Mouse (Mus musculus): ENCODE results near the gene Tyk2.

The Tyk2 gene

DNA sequence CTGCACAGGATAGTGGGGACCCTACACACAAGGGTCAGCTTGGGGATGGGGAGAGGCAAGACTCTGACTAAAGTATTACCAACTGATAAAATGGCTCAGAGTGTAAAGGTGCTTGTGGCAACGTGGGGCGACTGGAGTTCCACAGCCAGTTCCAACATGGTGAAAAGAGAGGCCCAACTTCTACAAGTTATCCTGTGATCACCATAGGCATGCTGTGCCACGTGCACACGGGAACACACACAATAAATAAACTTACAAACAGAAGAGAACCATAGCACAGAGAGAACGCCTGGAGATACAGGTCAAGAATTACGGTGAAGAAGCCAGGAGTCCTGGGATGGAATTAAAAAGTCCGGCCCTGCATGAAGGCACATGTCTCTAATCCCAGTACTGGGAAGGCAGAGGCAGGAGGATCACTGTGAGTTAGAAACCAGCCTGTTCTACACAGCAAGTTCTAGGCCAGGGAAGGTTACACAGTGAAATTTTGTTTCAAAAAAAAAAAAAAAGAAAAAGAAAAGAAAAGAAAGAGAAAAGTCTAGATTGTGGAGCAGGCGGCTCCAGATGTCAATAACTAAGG is 18.1 kb upstream of the Tyk2 start:
- no peak for DNase-seq (ENCODE audit: low spot score)

DNA sequence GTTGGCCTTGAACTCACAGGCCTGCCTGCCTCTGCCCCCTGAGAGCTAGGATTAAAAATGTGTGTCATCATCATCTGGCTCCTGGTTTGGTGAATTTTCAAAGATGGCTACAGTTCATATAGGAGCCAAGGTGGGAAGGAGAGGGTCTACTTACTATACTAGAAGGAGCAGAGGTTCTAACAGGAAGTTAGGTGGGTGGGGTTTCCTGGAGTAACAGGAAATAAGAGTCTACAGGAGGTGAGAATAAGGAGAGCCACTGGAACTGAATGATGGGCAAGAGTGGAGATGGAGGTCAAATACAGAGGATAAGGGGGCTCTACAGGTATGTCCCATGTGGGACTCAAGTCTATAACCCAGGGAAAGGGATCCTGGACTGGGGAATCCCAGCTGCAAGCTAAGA is 17.4 kb upstream of the Tyk2 start:
- DNase-seq (ENCODE audit: low spot score), result no peak

DNA sequence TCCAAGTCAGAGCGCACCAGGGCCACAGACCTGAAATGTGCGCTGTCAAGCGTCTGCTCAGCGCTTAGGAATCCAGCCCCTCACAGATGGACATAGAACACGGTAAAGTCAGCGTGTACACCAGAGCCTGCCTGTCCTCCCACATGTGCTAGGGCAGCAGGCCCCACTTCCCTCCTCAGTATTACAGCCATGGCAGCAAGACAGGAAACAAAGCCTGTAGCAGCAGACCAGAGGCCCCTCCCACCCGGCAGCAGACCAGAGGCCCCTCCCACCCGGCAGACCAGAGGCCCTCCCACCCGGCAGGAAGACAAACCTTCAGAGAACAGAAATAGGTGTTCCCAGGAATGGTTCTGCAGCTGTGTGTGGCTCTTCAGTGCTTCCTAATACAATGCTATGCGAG is 15.7 kb upstream of the Tyk2 start:
- no peak for DNase-seq (ENCODE audit: low spot score)

DNA sequence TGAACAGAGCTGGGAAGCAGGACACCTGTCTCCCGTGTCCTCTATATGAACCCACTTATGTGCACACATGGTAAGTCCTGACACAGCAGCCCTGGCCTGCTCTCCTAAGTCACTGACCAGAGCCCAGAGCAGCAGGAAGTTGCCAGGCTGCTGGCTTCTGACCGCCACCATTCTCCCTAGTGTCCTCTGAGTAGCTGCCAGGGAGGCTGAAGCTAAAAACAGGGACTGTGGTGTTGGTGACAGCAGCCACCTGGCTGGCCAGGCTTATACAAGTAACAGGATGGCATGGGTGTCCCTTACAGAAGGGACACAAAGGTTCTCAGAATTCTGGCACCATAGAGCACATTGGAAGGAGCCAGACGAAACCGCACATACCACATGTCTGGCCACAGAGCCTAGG is 14.4 kb upstream of the Tyk2 start:
- DNase-seq (ENCODE audit: low spot score), result no peak

DNA sequence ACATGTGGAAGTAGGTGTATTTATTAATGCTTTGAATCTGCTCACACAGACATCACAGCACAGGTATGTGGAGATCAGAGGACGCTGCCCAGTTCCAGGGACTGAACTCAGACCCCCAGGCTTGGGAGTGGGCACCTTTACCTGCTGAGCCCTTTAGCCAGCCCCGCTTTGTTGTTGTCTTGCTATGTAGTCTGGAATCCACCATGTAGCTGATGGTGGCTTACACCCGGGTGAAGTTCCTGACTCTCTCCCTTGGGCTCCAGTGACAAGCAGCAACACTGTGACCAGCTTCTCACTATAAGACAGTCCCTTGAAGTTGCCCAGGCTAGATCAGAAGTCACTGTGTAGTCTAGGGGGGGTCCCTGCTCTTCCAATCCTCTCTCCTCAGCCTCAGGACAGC is 13.3 kb upstream of the Tyk2 start:
- DNase-seq (ENCODE audit: low spot score), result no peak

GRCm38 (mm10) chr9:21141922-21142321 is 10.9 kb upstream of the Tyk2 start:
- no peak for DNase-seq (ENCODE audit: low spot score)

GRCm38 (mm10) chr9:21138386-21138785 is 7.3 kb upstream of the Tyk2 start:
- DNase-seq (ENCODE audit: low spot score), result no peak

- peak; percentile 73 for DNase-seq (ENCODE audit: low spot score)
Observed at GRCm38 (mm10) chr9:21137229-21137628, 6.2 kb upstream of the Tyk2 start.

DNA sequence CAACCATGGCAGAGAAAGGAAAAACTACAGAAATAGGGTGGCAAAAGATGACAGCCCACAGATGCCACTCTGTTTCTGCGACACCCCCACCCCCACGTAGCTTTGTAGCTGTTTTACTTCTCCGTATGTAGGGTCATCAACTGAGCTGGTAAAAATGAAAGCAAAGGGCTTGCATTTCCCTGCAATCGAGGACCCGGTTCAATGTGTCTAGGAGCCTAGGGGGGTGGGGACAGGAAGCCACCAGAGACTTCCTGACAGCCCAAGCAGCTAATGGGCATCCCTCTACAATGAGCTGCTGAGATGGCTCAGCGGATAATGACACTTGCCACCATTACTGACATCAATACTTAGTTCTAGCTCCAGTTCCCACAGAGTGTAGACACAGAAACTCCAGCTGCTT is 5.4 kb upstream of the Tyk2 start:
- no peak for DNase-seq (ENCODE audit: low spot score)

- no peak for DNase-seq (ENCODE audit: low spot score)
Observed at GRCm38 (mm10) chr9:21135941-21136381, 4.9 kb upstream of the Tyk2 start.

- DNase-seq (ENCODE audit: low spot score), result no peak
Observed at GRCm38 (mm10) chr9:21135329-21135890, 4.4 kb upstream of the Tyk2 start.

DNA sequence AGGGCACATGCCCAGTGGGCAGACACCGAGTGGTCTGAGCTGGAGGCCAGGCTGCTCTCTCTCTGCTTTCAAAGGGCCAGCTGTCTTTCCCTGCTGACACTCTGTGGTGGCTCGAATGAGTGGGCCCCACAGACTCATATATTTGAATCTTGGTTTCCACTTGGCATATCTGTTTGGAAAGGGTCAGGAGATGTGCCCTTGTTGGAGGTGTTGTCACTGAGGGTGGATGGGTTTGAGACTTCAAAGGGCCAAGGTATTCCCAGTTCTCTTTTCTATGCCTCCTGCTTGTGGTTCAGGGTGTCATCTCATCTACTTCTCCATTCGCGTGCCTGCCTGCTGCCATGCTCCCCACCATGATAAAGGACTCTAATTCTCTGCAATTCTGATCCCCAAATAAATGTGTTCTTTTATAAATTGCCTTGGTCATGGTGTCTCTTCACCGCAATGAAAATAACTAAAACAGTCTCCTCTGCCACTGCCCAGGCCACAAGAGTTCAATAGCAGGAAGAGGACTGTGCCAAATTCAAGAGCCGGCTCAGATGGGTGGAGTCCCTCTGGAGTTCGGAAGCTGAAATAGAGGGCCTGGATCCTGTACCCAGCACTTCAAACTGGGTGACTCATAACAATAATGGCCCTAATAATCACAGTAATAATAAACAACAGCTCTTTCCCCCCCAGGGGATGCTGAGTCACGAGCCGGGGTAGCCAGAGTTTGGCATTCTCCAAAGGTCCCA is 3.7 kb upstream of the Tyk2 start:
- DNase-seq (ENCODE audit: low spot score), result no peak

GRCm38 (mm10) chr9:21133064-21133707 is 2.1 kb upstream of the Tyk2 start:
- no peak for DNase-seq (ENCODE audit: low spot score)

- no peak for DNase-seq (ENCODE audit: low spot score)
Observed at GRCm38 (mm10) chr9:21132102-21132775, 1.2 kb upstream of the Tyk2 start.

- DNase-seq (ENCODE audit: low spot score), result no peak
Observed at GRCm38 (mm10) chr9:21126259-21126627, 4.8 kb downstream of the Tyk2 start.

DNA sequence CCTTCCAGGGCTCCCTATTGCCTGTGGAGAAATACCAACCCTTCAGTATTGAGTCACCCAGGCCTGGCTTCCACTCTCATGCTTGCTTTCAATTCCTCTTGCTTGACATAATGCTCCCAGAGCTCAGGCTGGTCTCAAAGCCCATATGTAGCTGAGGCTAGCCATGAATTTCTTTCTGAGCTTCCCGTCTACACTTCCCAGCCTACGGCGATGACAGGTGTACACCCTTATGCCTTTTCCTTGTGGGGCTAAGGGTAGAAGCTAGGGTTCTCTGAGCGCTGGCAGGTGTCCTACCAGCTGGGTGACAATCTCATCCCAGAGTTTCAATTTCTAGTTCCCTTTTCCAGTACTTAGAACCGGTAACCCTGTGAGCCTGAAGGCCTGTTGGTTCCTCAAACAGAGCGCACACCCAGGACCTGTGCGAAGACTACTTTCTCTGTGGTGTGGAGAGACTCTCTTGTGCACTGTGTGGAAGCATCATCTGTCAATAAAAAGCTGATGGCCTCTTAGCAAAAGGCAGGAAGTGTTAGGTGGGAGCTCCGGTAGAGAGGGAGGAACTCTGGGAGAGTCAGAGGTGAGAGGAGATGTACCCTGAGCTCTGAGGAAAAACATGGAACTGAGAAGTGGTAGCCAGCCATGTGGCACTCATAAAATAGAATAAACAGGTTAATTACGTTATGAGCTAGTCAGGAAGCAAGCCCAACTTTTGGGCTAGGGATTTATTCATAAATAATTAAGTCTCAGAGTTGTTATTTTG is 5.4 kb downstream of the Tyk2 start:
- no peak for DNase-seq (ENCODE audit: low spot score)

- no peak for DNase-seq (ENCODE audit: low spot score)
Observed at GRCm38 (mm10) chr9:21124837-21125236, 6.2 kb downstream of the Tyk2 start.

- no peak for DNase-seq (ENCODE audit: low spot score)
Observed at GRCm38 (mm10) chr9:21121483-21121882, 9.6 kb downstream of the Tyk2 start.

DNA sequence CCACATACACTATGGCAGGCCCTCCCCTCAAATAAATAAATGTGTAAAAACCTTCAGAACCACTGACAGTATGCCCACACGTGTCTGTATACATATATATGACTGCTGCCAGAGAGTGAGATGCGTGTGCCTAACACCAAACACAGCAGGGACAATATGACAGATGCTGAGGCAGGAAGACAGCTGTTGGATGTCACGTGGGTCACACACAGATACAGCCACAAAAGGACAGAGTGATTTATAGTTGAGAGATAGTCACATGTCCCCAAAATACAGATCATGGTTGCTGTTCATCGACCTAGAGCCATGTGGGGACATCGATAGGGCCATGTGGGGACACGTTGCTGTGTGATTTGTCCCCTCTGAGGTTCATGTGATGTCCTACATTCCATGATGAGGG is 14.0 kb downstream of the Tyk2 start:
- no peak for DNase-seq (ENCODE audit: low spot score)

GRCm38 (mm10) chr9:21115105-21115504 is 15.9 kb downstream of the Tyk2 start:
- DNase-seq (ENCODE audit: low spot score), result no peak

DNA sequence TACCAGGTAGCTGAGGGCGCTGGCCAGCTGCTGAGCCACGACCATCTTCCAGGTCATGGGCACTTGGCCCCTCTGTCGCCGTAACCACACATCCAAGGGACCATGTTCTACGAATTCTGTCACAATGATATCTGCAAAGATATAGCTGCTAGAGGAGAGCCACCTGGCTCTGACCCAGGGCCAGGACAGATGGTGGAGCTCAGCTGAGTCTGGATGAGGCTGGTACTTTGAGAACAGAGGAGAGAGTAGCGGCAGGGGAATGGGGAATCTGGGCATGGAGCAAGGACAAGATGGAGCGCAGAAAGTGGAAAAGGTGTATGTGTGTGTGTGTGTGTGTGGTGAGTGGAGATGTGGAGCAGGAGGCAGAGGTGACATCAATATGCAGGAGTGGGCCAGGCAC is 16.9 kb downstream of the Tyk2 start:
- DNase-seq (ENCODE audit: low spot score), result no peak

- no peak for DNase-seq (ENCODE audit: low spot score)
Observed at GRCm38 (mm10) chr9:21113751-21114150, 17.3 kb downstream of the Tyk2 start.

All from testis, postnatal 10 days (tissue).